Mouse (Mus musculus) limb, embryonic 11.5 days (tissue): ENCODE measurements around the gene Ky. TPM values are rescaled to one million over a fixed set of nuclear protein-coding genes. Genes with fewer than 3 reads are reported as not detected.

Source experiments
- ATAC-seq: fragments of 200-750 bp; cut with Nextera tagmentation; 2 replicates; pipeline ENCODE4 v1.8.0; 2017; ENCODE audit warnings: low read depth; ENCODE audit not compliant: insufficient number of reproducible peaks, low FRiP score, low TSS enrichment
- DNase-seq: peaks from one replicate; pipeline ENCODE4 v3.0.0-alpha.2; 2015; ENCODE audit warnings: low spot score
- H3K27ac ChIP-seq: fragments of 300-500 bp; sonication (generic); replicated peaks from 2 replicates; pipeline ENCODE4 v1.5.1; 2014; ENCODE audit warnings: low read depth, mild to moderate bottlenecking, low read length
- H3K27me3 ChIP-seq: fragments of 300-500 bp; sonication (generic); 2 replicates; pipeline ENCODE4 v1.6.1; 2014; ENCODE audit warnings: mild to moderate bottlenecking, low read length, mixed read lengths; ENCODE audit not compliant: control insufficient read depth, insufficient read depth
- H3K36me3 ChIP-seq: fragments of 300-500 bp; sonication (generic); 2 replicates; pipeline ENCODE4 v1.6.1; 2014; ENCODE audit warnings: mild to moderate bottlenecking, low read length, moderate library complexity, mixed read lengths; ENCODE audit not compliant: control insufficient read depth, insufficient read depth
- H3K4me1 ChIP-seq: fragments of 300-500 bp; sonication (generic); 2 replicates; pipeline ENCODE4 v1.6.1; 2014; ENCODE audit warnings: low read length, mixed read lengths; ENCODE audit not compliant: control insufficient read depth, insufficient read depth
- H3K4me2 ChIP-seq: fragments of 300-500 bp; sonication (generic); 2 replicates; pipeline ENCODE4 v1.6.1; 2014; ENCODE audit warnings: low read depth, mild to moderate bottlenecking, moderate library complexity; ENCODE audit not compliant: severe bottlenecking
- H3K4me3 ChIP-seq: fragments of 300-500 bp; sonication (generic); 2 replicates; pipeline ENCODE4 v1.5.1; 2014; ENCODE audit warnings: low read depth, low read length
- H3K9ac ChIP-seq: fragments of 300-500 bp; sonication (generic); 2 replicates; pipeline ENCODE4 v1.6.1; 2014; ENCODE audit warnings: mild to moderate bottlenecking, low read length
- H3K9me3 ChIP-seq: fragments of 300-500 bp; sonication (generic); 2 replicates; pipeline ENCODE4 v1.6.1; 2016; ENCODE audit warnings: low read length; ENCODE audit not compliant: control insufficient read depth
- WGBS: fragments of 180-500 bp; shearing (Covaris S2); extraction: QIAGEN DNeasy Blood & Tissue Kit; methylation state at CpG from one replicate; pipeline ENCODE4 v1.1.7; 2014; 5-methylcytosine and 5-hydroxymethylcytosine counted together
- polyA plus RNA-seq: library from polyadenylated mRNA; unstranded; fragments of >200 nt; fragmentation: Nextera tagmentation; extraction: Ambion mirVana; gene quantifications from 2 replicates; pipeline ENCODE4 v1.2.1, GENCODE M21; 2014

Ky gene
- polyA plus RNA-seq, 1 experiment from 2014 or later = 0.23 TPM

DNA sequence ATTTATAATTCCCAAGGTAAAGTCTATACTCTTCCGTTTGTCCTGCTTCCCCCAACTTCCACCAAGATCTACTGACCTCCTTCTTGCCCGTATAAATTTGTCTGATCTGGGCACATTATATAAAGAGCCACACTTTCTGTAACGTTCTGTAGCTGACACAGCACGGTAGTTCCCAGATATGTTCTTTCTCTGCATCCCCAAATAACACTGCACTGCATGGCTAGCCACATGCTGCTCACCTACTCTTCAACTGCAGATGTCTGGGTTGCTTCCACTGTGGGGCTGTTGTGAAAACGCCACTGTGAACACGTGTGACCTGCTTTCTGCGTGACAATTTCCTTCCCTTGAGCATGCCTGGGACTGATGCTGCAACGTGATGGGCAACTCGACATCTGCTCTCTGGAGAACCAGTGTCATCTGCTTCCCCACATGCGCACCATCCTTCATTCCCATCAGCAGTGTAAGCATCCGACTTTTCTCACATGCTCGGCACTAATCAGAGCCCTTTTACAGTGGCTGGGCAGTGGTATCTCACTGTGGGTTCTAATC, 76.4 kb downstream of the Ky start:
- WGBS = 90% methylated on average over 12 of the region's 12 CpGs
- Histone ChIP-seq H3K9me3 (no peaks in the 10 kb centered on the region), H3K27ac (no peak overlapping the region), H3K27me3 (no peaks in the 10 kb centered on the region), H3K4me2 (no peak overlapping the region), H3K4me3 (no peak overlapping the region), H3K9ac (no peak overlapping the region), H3K4me1 (no peaks in the 10 kb centered on the region), H3K36me3 (no peaks in the 10 kb centered on the region; the same call in 1 of the 2 replicates)
- no peak for ATAC-seq
- no peak for DNase-seq

DNA sequence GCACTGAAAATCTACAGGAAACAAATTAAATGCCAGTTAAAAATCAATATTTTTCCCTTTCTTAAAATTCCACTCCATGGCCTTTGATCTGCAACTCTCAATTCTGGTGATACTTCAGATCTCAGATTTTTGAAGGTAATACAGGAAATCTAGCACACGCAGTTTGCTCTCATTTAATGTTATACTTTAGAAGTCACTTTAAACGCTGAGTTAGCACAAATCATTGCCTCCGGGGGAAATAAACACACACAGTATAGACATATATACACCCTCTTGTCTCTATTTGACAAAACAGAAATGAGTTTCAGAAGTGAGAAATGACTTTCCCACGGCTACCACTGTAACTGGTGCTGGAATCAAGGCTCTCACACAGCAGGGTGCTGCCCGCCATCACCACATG, 81.8 kb downstream of the Ky start:
- H3K36me3 ChIP-seq = peaks cover 2% of the 10 kb centered on the region; the same call in 1 of the 2 replicates

DNA sequence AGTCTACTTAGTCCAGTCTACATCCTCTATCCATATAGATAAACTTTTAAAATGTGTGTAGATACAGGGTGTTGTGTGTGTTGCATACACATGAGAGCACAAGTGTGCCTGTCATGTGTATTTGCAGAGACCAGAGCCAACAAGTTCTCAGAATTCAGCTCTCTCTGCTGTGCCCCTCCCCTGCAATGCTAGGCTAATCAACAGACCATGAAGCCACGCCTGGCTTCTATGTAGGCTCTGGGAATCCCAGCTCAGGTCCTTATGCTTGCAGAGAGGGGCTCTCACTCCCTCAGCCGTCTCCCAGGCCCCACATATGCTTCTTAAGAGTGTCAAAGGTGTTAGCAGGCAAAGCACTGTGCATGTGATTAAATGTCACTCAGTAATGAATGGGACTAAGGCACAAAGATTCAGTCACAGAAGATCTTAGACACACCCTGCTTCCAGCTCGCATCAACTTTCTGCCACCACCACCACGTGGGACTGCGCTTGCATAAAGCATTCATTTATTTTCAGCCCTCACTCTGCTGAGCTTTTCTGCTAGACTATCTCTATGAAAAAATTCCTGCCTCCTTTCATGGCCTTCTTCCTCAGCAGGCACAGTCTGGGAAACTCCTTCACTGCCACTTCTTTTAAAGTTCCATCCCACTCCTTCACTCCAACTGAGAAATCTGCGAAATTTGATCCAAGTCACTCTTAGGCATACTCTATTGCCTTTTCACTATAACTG, 89.3 kb downstream of the Ky start:
- WGBS = 73% methylated on average over 6 of the region's 6 CpGs
- Histone ChIP-seq H3K9me3 (no peaks in the 10 kb centered on the region), H3K4me1 (no peaks in the 10 kb centered on the region), H3K4me2 (no peak overlapping the region), H3K9ac (no peak overlapping the region), H3K36me3 (peaks cover 2% of the 10 kb centered on the region; the same call in 1 of the 2 replicates), H3K27me3 (no peaks in the 10 kb centered on the region), H3K4me3 (no peak overlapping the region), H3K27ac (no peak overlapping the region)
- no peak for ATAC-seq
- no peak for DNase-seq

More for the DNA sequence above, 81.8 kb downstream of the Ky start:
- no peaks in the 10 kb centered on the region for H3K27me3 ChIP-seq
- no peak overlapping the region for H3K4me3 ChIP-seq
- 85% methylated on average over 5 of the region's 5 CpGs for WGBS
- H3K9me3 ChIP-seq = no peaks in the 10 kb centered on the region
- no peak overlapping the region for H3K4me2 ChIP-seq
- no peak overlapping the region for H3K9ac ChIP-seq
- no peaks in the 10 kb centered on the region for H3K4me1 ChIP-seq
- DNase-seq (no peak), ATAC-seq (no peak)
- H3K27ac ChIP-seq = no peak overlapping the region

Other genes starting within 250 kb of the Ky start
- 1.6 and 2.1 TPM in 2 replicates for gene Ephb1, start 151.1 kb upstream of the Ky start, polyA plus RNA-seq
- gene Anapc13, start 120.5 kb downstream of the Ky start, polyA plus RNA-seq = 179 and 180 TPM in 2 replicates
- 45.8 and 47.7 TPM in 2 replicates for gene Cep63, start 120.8 kb downstream of the Ky start, polyA plus RNA-seq
- 34.3 and 40.6 TPM in 2 replicates for gene Amotl2, start 210.9 kb downstream of the Ky start, polyA plus RNA-seq